Mouse (Mus musculus): Measurements from ENCODE around the gene Thbs2.

The Thbs2 gene

DNA sequence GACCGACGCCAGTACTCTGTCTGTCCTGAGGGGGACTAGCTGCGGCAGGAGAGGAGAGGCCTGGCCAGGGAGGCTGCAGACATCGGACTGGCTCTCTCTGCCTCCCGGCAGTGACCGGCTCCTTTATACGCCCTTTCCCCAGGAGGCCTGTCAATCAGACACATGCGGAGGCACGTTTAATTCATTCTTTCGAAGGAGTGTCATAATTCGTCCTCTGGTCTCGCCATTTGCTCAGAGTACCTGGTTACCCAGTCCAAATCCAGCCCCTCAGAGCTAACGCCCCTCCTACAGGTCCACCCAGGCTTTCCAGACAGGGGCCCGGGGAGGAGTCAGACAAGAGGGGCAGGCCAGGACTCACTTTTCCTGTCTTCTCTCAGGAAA is at the start of gene Thbs2:
Gene Thbs2, minus strand, starts transcription at position 242 of the 381 bp plus-strand sequence.
- peak; percentile 93 for DNase-seq (ENCODE audit: low spot score)

GRCm38 (mm10) chr17:14735493-14736004 is 41.5 kb upstream of the Thbs2 start:
- DNase-seq (ENCODE audit: low spot score) = peak; percentile 48

- no peak for DNase-seq (ENCODE audit: low spot score)
Observed at GRCm38 (mm10) chr17:14734380-14734779, 40.3 kb upstream of the Thbs2 start.

DNA sequence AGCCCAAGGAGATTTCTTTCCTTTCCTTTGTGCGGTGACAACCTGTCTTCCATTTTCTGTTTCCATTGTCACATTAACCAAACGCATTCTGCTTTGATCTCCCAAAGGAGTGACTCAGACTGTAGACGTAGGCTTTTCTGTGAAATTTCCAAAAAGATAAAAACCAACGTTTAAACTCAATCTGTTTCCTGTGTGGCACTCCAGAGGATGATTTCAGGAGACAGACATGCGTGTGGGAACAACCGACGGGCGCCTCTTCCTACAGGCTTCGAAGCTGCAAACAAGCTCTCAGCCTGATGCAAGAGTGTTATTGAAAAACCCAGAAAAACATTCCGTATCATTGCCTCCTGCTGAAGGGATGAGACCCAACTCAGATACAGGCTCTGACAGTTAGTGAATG is 39.9 kb upstream of the Thbs2 start:
- no peak for DNase-seq (ENCODE audit: low spot score)

GRCm38 (mm10) chr17:14733027-14733426 is 39.0 kb upstream of the Thbs2 start:
- no peak for DNase-seq (ENCODE audit: low spot score)

- no peak for DNase-seq (ENCODE audit: low spot score)
Observed at GRCm38 (mm10) chr17:14730629-14731028, 36.6 kb upstream of the Thbs2 start.

GRCm38 (mm10) chr17:14727481-14727880 is 33.4 kb upstream of the Thbs2 start:
- DNase-seq (ENCODE audit: low spot score) = no peak

DNA sequence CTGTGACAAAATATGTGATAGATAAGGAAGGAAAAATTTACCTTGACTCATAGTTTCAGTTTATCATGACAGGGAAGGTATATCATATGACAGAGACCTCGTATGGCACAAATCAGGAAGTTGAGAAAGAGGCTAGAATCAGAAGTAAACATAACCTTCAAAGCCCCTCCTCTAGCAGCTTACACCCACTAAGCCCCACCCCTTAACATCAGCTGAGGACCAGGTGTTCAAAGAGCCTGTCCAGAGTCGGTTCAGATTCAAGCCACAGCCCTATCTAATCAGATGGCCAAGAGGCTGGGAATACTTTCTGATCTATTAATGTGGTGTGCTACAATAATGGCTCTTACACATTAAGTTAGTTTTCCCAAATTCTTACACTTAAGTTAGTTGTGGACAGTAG is 30.8 kb upstream of the Thbs2 start:
- DNase-seq (ENCODE audit: low spot score) = no peak

GRCm38 (mm10) chr17:14721325-14721724 is 27.3 kb upstream of the Thbs2 start:
- peak; percentile 83 for DNase-seq (ENCODE audit: low spot score)

- DNase-seq (ENCODE audit: low spot score) = peak; percentile 62
Observed at GRCm38 (mm10) chr17:14720912-14721311, 26.9 kb upstream of the Thbs2 start.

GRCm38 (mm10) chr17:14720227-14720626 is 26.2 kb upstream of the Thbs2 start:
- peak; percentile 75 for DNase-seq (ENCODE audit: low spot score)

DNA sequence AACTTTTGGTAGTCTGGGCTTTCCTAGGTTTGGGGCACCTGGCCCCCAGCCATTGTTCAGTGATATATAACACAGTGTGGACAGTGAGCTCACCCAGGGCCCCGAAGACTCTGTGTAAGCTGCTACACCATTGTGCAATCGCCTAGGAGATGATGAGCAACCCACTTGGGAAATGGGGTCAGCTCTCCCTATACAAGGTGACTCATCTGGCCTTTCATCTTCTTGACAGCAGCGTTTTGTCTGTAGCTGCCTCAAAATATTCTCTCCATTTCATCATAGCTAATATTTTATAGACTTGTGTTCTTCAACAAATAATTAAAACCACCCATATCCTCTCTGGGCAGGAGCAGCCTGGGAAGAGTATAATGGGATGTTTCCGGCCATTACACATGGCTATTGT is 24.8 kb upstream of the Thbs2 start:
- DNase-seq (ENCODE audit: low spot score) = peak; percentile 58

DNA sequence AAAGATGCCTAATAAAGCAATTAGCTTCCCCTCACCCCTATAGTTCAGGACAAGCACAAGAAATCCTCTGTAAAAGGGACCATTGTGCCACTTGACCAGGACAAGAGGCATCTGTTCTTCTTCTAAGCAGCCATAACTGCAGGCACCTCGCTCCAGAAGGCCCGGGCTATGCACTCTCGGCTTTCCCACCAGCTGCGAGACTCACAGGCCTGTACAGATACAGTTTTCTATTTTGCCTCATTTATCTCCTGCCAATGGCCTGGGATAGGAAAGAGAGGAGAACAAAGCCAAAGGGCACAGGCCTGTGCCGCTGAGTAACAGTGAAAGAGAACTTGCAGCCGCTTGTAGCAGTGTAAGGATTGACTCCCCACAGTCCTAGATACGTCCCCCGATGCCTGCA is 20.7 kb upstream of the Thbs2 start:
- peak; percentile 77 for DNase-seq (ENCODE audit: low spot score)

DNA sequence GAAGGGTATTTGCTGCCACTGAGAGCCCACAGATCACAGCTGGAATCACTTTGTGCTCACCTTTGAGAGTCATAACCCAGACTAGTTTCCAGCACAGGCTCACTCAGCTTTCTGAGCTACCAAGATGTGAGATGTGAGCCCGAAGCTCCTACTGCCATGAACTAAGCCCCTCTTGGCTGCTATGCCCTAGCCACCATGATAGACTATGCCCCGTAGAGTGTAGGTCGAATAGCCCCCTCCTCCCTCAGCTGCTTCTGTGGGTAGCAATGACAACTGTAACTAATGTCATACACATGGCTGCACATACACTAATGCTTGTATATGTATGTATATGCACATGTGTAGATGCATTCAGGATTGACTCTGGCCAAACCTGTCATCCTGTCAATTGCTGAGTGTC is 20.3 kb upstream of the Thbs2 start:
- DNase-seq (ENCODE audit: low spot score) = no peak

DNA sequence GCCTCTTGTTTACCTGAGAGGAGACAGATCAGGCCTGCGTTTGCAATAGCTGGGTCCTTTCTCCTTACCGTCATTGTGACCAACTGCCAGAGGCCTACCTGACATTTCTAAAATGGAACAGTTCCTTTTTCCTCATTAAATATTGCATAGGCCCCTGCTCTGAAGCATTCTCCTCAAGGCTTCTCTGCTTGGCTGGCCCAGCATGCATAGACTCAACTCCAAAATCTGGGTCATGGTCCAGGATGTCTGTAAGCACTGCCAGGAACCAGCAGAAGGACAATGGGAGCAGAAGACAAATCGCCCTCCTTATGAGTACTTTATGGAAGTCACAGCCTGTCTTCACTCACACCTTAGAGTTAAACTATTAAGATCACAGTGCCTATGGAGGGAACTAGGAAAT is 17.7 kb upstream of the Thbs2 start:
- DNase-seq (ENCODE audit: low spot score) = no peak

GRCm38 (mm10) chr17:14711032-14711431 is 17.0 kb upstream of the Thbs2 start:
- DNase-seq (ENCODE audit: low spot score) = peak; percentile 89

DNA sequence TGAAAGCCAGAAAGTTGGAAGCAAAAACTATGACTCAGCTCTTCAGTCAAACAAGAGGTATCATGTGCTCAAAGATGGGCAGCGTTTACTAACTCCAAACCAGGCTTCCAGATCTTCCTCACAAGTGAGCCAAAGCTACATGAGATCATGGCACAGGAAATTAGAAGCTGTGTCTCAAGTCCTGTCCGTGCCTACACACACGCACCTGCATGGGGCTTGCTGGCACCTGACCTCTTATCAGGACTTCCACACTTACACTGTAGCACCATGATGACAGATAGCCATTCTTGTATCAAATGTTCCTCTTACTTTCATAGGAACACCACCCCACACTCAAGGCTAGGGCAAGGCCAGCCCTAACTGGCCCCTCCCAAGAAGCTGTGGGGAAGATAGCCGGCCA is 12.0 kb upstream of the Thbs2 start:
- no peak for DNase-seq (ENCODE audit: low spot score)

DNA sequence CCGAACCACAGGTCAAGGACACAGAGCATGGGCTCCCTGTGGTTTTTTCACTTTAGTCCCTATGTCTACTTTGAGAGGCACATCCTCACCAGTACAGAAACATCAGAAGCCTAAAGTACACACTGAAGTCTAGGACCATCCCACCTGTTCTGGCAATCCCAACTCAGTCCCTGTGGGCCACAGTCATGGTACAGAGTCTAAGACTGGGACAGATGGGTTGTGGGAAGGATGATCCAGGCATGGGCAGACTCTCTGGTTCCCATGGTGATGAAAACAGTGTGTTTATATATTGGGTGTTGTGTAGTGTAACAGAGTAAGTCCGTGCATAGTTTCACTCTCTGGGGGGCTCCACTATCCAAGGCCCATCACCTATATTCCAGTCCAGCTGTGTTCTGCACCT is 11.4 kb upstream of the Thbs2 start:
- DNase-seq (ENCODE audit: low spot score) = no peak

- DNase-seq (ENCODE audit: low spot score) = peak; percentile 69
Observed at GRCm38 (mm10) chr17:14703771-14704170, 9.7 kb upstream of the Thbs2 start.

DNA sequence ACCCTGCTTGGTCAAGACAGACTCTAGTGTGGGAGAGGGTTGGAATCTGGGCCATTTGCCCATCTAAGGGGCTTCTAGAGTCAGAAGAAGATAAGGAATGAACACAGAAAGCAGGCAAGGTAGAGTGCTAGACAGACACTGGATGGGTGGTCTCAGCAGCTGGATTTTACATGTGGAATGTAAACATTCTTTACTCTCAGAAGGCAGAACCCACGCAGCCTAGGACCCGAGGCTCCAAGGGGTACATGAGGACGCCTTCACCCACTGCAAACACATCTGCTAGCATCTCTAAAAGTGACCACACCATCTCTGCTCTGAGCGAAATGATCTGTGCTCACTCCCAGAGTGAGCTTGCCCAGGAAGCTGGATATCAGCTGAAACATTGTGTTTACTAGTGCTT is 9.2 kb upstream of the Thbs2 start:
- DNase-seq (ENCODE audit: low spot score) = no peak

- DNase-seq (ENCODE audit: low spot score) = no peak
Observed at GRCm38 (mm10) chr17:14702701-14703100, 8.7 kb upstream of the Thbs2 start.

DNA sequence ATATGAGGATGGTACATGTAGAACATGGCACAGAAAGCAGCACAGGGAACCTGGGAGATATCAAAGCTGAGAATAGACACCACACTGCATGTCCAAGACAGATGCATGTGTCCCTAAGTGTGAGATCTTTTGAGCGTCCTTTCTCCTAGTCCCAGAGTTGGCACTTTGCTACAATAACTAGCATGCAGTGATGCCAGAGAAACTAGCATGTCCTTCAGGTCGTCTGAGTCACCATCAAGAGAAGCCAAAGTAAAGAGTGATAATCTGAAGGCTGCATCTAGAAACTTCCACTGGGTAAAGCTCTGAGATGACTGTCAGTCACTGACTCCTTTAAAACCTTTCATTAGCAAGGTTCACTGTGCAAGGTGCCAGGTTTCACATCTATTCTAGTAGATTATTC is 7.9 kb upstream of the Thbs2 start:
- DNase-seq (ENCODE audit: low spot score) = no peak

DNA sequence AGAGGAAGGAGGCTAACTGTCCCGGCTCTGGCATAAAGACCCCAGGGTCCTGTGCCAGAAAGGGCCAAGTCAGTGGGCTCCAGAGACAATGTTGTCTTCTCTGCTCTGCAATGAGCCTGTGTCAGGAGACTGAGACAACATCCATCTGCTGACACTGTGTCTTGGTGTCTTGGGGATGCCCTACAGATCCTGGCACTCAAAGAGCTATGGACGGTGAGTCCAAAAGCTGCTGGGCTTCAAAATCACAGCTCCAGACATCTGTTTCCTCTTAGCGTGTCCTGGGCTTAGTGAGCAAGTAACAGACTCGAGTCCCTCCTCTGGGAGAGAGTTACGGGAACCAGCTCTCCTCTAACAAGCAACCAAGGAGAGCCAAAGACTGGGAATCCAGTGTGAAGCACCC is 6.2 kb upstream of the Thbs2 start:
- DNase-seq (ENCODE audit: low spot score) = no peak

- DNase-seq (ENCODE audit: low spot score) = no peak
Observed at GRCm38 (mm10) chr17:14698188-14698587, 4.2 kb upstream of the Thbs2 start.

DNA sequence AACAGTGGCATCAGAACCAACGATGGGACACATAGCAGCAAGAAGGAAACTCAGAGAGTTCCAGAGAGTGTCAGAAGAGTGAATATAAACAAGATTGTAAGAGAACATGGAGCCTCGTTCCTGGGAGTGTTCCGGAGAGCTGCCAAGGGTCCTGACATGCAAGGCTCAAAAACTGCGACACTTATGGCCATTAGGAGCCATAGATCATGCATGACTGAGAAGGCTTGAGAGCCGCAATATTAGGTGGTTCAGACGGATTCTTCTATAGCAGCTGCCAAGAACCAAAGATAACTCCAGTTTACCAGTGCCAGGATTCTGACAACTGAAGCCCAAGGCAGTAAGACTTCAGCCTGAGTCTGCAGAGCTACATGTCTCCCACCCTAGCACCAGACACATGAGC is 3.1 kb upstream of the Thbs2 start:
- no peak for DNase-seq (ENCODE audit: low spot score)
